Mouse (Mus musculus): ENCODE measurements at regions not wholly inside any gene's neighbourhood (a gene's known extent, or its start where the extent isn't known, plus 50 kb on each side); places are given as distances from the start of the nearest gene placed in this dataset.

GRCm38 (mm10) chr8:34315233-34315632 is 203.7 kb upstream of the Gm10131 start:
- Histone ChIP-seq H3K27ac (ENCODE audit: low read depth, low read length) (no peak overlapping the region), H3K4me1 (ENCODE audit: control insufficient read depth, insufficient read depth, low read length) (no peaks in the 10 kb centered on the region), H3K27me3 (ENCODE audit: control insufficient read depth, insufficient read depth, low read length) (no peaks in the 10 kb centered on the region), H3K36me3 (ENCODE audit: control insufficient read depth, insufficient read depth, low read length) (no peaks in the 10 kb centered on the region), H3K9me3 (ENCODE audit: control insufficient read depth, low read length) (no peaks in the 10 kb centered on the region), H3K4me2 (ENCODE audit: low read depth) (no peak overlapping the region), H3K4me3 (ENCODE audit: low read depth, low read length) (no peak overlapping the region), H3K9ac (ENCODE audit: low read length) (no peak overlapping the region)
- no peak for DNase-seq (ENCODE audit: low spot score)
- no peak for ATAC-seq (ENCODE audit: insufficient read depth, low FRiP score, low TSS enrichment)

GRCm38 (mm10) chr8:34305542-34306485 is 194.3 kb upstream of the Gm10131 start:
- Histone ChIP-seq H3K9ac (ENCODE audit: low read length) (no peak overlapping the region), H3K4me2 (ENCODE audit: low read depth) (no peak overlapping the region), H3K27ac (ENCODE audit: low read depth, low read length) (no peak overlapping the region), H3K36me3 (ENCODE audit: control insufficient read depth, insufficient read depth, low read length) (no peaks in the 10 kb centered on the region), H3K9me3 (ENCODE audit: control insufficient read depth, low read length) (no peaks in the 10 kb centered on the region), H3K4me1 (ENCODE audit: control insufficient read depth, insufficient read depth, low read length) (no peaks in the 10 kb centered on the region), H3K27me3 (ENCODE audit: control insufficient read depth, insufficient read depth, low read length) (no peaks in the 10 kb centered on the region), H3K4me3 (ENCODE audit: low read depth, low read length) (no peak overlapping the region)
- DNase-seq (ENCODE audit: low spot score) (no peak), ATAC-seq (ENCODE audit: insufficient read depth, low FRiP score, low TSS enrichment) (no peak)
- 52% methylated on average over 7 of the region's 7 CpGs for WGBS

GRCm38 (mm10) chr8:34303815-34304214 is 192.3 kb upstream of the Gm10131 start:
- no peaks in the 10 kb centered on the region for H3K9me3 ChIP-seq (ENCODE audit: control insufficient read depth, low read length)
- no peak overlapping the region for H3K4me2 ChIP-seq (ENCODE audit: low read depth)
- DNase-seq (ENCODE audit: low spot score) (no peak), ATAC-seq (ENCODE audit: insufficient read depth, low FRiP score, low TSS enrichment) (no peak)
- H3K36me3 ChIP-seq (ENCODE audit: control insufficient read depth, insufficient read depth, low read length), result no peaks in the 10 kb centered on the region
- WGBS, result 90% methylated on average over 11 of the region's 11 CpGs
- no peak overlapping the region for H3K9ac ChIP-seq (ENCODE audit: low read length)
- no peaks in the 10 kb centered on the region for H3K4me1 ChIP-seq (ENCODE audit: control insufficient read depth, insufficient read depth, low read length)
- H3K27me3 ChIP-seq (ENCODE audit: control insufficient read depth, insufficient read depth, low read length), result no peaks in the 10 kb centered on the region
- no peak overlapping the region for H3K27ac ChIP-seq (ENCODE audit: low read depth, low read length)
- H3K4me3 ChIP-seq (ENCODE audit: low read depth, low read length), result no peak overlapping the region

- H3K9me3 ChIP-seq (ENCODE audit: control insufficient read depth, low read length), result no peaks in the 10 kb centered on the region
- H3K27ac ChIP-seq (ENCODE audit: low read depth, low read length), result no peak overlapping the region
- no peaks in the 10 kb centered on the region for H3K27me3 ChIP-seq (ENCODE audit: control insufficient read depth, insufficient read depth, low read length)
- no peak for ATAC-seq (ENCODE audit: insufficient read depth, low FRiP score, low TSS enrichment)
- H3K9ac ChIP-seq (ENCODE audit: low read length), result no peak overlapping the region
- peak; percentile 40 for DNase-seq (ENCODE audit: low spot score)
- WGBS, result 45% methylated on average over 15 of the region's 15 CpGs
- H3K36me3 ChIP-seq (ENCODE audit: control insufficient read depth, insufficient read depth, low read length), result no peaks in the 10 kb centered on the region
- no peak overlapping the region for H3K4me2 ChIP-seq (ENCODE audit: low read depth)
- H3K4me3 ChIP-seq (ENCODE audit: low read depth, low read length), result no peak overlapping the region
- H3K4me1 ChIP-seq (ENCODE audit: control insufficient read depth, insufficient read depth, low read length), result no peaks in the 10 kb centered on the region
Observed at GRCm38 (mm10) chr8:34300331-34300903, 188.9 kb upstream of the Gm10131 start.

- Histone ChIP-seq H3K4me1 (ENCODE audit: control insufficient read depth, insufficient read depth, low read length) (no peaks in the 10 kb centered on the region), H3K9me3 (ENCODE audit: control insufficient read depth, low read length) (no peaks in the 10 kb centered on the region), H3K9ac (ENCODE audit: low read length) (no peak overlapping the region), H3K4me2 (ENCODE audit: low read depth) (no peak overlapping the region), H3K4me3 (ENCODE audit: low read depth, low read length) (no peak overlapping the region), H3K36me3 (ENCODE audit: control insufficient read depth, insufficient read depth, low read length) (no peaks in the 10 kb centered on the region), H3K27me3 (ENCODE audit: control insufficient read depth, insufficient read depth, low read length) (no peaks in the 10 kb centered on the region), H3K27ac (ENCODE audit: low read depth, low read length) (no peak overlapping the region)
- ATAC-seq (ENCODE audit: insufficient read depth, low FRiP score, low TSS enrichment), result no peak
- no peak for DNase-seq (ENCODE audit: low spot score)
- WGBS, result 91% methylated on average over 8 of the region's 8 CpGs
Observed at GRCm38 (mm10) chr8:34294721-34295120, 183.2 kb upstream of the Gm10131 start.

GRCm38 (mm10) chr8:34290670-34291069 is 179.1 kb upstream of the Gm10131 start:
- H3K36me3 ChIP-seq (ENCODE audit: control insufficient read depth, insufficient read depth, low read length), result no peaks in the 10 kb centered on the region
- ATAC-seq (ENCODE audit: insufficient read depth, low FRiP score, low TSS enrichment) (no peak), DNase-seq (ENCODE audit: low spot score) (no peak)
- 81% methylated on average over 3 of the region's 4 CpGs for WGBS
- no peak overlapping the region for H3K9ac ChIP-seq (ENCODE audit: low read length)
- H3K4me2 ChIP-seq (ENCODE audit: low read depth), result no peak overlapping the region
- H3K9me3 ChIP-seq (ENCODE audit: control insufficient read depth, low read length), result no peaks in the 10 kb centered on the region
- no peaks in the 10 kb centered on the region for H3K27me3 ChIP-seq (ENCODE audit: control insufficient read depth, insufficient read depth, low read length)
- no peaks in the 10 kb centered on the region for H3K4me1 ChIP-seq (ENCODE audit: control insufficient read depth, insufficient read depth, low read length)
- H3K4me3 ChIP-seq (ENCODE audit: low read depth, low read length), result no peak overlapping the region
- no peak overlapping the region for H3K27ac ChIP-seq (ENCODE audit: low read depth, low read length)

- 87% methylated on average over 2 of the region's 2 CpGs for WGBS
- no peak for ATAC-seq (ENCODE audit: insufficient read depth, low FRiP score, low TSS enrichment)
Observed at GRCm38 (mm10) chr8:34287801-34288200, 176.3 kb upstream of the Gm10131 start.

GRCm38 (mm10) chr8:34284576-34284975 is 173.0 kb upstream of the Gm10131 start:
- H3K4me3 ChIP-seq (ENCODE audit: low read depth, low read length), result no peak overlapping the region
- H3K27ac ChIP-seq (ENCODE audit: low read depth, low read length), result no peak overlapping the region
- H3K4me1 ChIP-seq (ENCODE audit: control insufficient read depth, insufficient read depth, low read length), result no peaks in the 10 kb centered on the region
- no peak overlapping the region for H3K9ac ChIP-seq (ENCODE audit: low read length)
- no peaks in the 10 kb centered on the region for H3K27me3 ChIP-seq (ENCODE audit: control insufficient read depth, insufficient read depth, low read length)
- WGBS, result 85% methylated on average over 3 of the region's 3 CpGs
- DNase-seq (ENCODE audit: low spot score), result no peak
- no peaks in the 10 kb centered on the region for H3K36me3 ChIP-seq (ENCODE audit: control insufficient read depth, insufficient read depth, low read length)
- no peak overlapping the region for H3K4me2 ChIP-seq (ENCODE audit: low read depth)
- H3K9me3 ChIP-seq (ENCODE audit: control insufficient read depth, low read length), result no peaks in the 10 kb centered on the region
- no peak for ATAC-seq (ENCODE audit: insufficient read depth, low FRiP score, low TSS enrichment)

More at GRCm38 (mm10) chr8:34287801-34288200, 176.3 kb upstream of the Gm10131 start:
- Histone ChIP-seq H3K4me1 (ENCODE audit: control insufficient read depth, insufficient read depth, low read length) (no peaks in the 10 kb centered on the region), H3K36me3 (ENCODE audit: control insufficient read depth, insufficient read depth, low read length) (no peaks in the 10 kb centered on the region), H3K4me3 (ENCODE audit: low read depth, low read length) (no peak overlapping the region), H3K27me3 (ENCODE audit: control insufficient read depth, insufficient read depth, low read length) (no peaks in the 10 kb centered on the region), H3K27ac (ENCODE audit: low read depth, low read length) (no peak overlapping the region), H3K9ac (ENCODE audit: low read length) (no peak overlapping the region), H3K9me3 (ENCODE audit: control insufficient read depth, low read length) (no peaks in the 10 kb centered on the region), H3K4me2 (ENCODE audit: low read depth) (no peak overlapping the region)
- DNase-seq (ENCODE audit: low spot score), result no peak

GRCm38 (mm10) chr8:34280433-34280832 is 168.9 kb upstream of the Gm10131 start:
- H3K36me3 ChIP-seq (ENCODE audit: control insufficient read depth, insufficient read depth, low read length), result no peaks in the 10 kb centered on the region
- WGBS, result no CpG with 5 or more reads among the region's 11 CpGs
- no peak overlapping the region for H3K9ac ChIP-seq (ENCODE audit: low read length)
- H3K4me1 ChIP-seq (ENCODE audit: control insufficient read depth, insufficient read depth, low read length), result no peaks in the 10 kb centered on the region
- no peak for ATAC-seq (ENCODE audit: insufficient read depth, low FRiP score, low TSS enrichment)
- H3K4me3 ChIP-seq (ENCODE audit: low read depth, low read length), result no peak overlapping the region
- no peaks in the 10 kb centered on the region for H3K9me3 ChIP-seq (ENCODE audit: control insufficient read depth, low read length)
- no peak overlapping the region for H3K4me2 ChIP-seq (ENCODE audit: low read depth)
- no peaks in the 10 kb centered on the region for H3K27me3 ChIP-seq (ENCODE audit: control insufficient read depth, insufficient read depth, low read length)
- DNase-seq (ENCODE audit: low spot score), result no peak
- H3K27ac ChIP-seq (ENCODE audit: low read depth, low read length), result no peak overlapping the region

All from neural tube, embryonic 11.5 days (tissue).